Mouse (Mus musculus): ENCODE measurements at regions not wholly inside any gene's neighbourhood (a gene's known extent, or its start where the extent isn't known, plus 50 kb on each side); places are given as distances from the start of the nearest gene placed in this dataset.

DNA sequence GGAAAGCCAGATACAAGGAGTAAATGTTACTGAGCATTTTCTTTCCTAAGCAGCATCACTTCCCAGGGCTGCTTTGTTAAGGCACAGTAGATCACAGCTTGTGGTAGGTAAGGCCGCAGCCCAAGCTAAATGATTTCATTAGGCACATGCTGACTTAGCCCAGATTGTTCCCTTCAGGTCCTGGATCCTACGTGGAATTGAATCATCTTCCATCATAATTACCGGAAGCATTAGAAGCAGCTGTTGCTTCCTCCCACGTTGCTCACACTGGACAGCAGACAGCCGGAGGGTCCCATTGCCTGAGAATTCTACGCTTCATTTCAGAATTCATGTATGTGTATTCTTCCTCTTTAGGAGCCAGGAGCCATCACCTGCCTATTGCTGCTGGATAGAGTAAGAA, 458.6 kb upstream of the Rag2 start:
- no peak for DNase-seq
- intact Hi-C loops (cut with DNase I; ENCODE audit: low total_unique reads) = no loop called here

- intact Hi-C loops (cut with DNase I; ENCODE audit: low total_unique reads) = no loop called here
- no peak for DNase-seq
These were observed 451.7 kb upstream of the Rag2 start for GRCm38 (mm10) chr2:101172806-101173205.

GRCm38 (mm10) chr2:101175124-101175523, 449.4 kb upstream of the Rag2 start:
- no peak for DNase-seq
- intact Hi-C loops (cut with DNase I; ENCODE audit: low total_unique reads) = no loop called here

DNA sequence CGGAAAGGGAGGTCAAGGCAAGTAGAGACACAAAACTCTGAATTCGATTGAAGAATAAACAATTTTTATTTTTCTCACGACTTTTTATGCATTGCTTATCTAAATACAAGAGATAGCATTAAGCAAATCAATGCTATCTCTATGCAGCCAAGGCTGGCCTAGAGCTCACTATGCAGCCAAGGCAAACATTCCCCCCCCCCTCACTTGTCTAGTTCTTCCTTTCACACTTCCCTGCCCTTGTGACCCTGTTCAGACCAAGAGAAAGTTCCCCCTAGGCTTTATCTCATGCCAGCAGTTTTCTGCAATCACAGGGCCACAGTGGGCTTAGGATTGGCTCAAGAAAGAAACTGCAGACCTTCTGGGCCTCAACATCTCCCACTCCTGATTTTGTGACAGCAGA, 417.9 kb upstream of the Rag2 start:
- intact Hi-C loops (cut with DNase I; ENCODE audit: low total_unique reads) = no loop called here
- DNase-seq = no peak

GRCm38 (mm10) chr2:101209136-101209535, 415.4 kb upstream of the Rag2 start:
- intact Hi-C loops (cut with DNase I; ENCODE audit: low total_unique reads) = no loop called here
- no peak for DNase-seq

DNA sequence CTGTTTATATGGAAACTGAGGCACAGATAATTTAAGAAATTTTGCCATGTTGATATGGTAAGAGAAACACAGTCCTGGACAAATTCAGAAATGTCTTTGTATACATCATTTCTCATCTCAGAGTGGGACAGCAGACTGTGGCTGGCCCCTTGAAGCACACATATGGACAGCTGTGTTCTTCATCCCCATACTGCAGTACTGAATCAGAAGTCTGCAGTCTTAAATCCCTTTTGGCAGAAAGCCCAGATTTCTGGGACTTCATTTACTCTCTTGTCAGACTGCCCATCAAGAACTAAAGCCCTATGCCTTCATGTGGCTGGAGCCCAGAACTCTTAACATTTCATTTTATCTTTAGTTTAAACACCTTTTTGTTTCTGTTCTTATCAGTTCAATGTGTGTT, 403.8 kb upstream of the Rag2 start:
- DNase-seq = no peak
- intact Hi-C loops (cut with DNase I; ENCODE audit: low total_unique reads) = no loop called here

DNA sequence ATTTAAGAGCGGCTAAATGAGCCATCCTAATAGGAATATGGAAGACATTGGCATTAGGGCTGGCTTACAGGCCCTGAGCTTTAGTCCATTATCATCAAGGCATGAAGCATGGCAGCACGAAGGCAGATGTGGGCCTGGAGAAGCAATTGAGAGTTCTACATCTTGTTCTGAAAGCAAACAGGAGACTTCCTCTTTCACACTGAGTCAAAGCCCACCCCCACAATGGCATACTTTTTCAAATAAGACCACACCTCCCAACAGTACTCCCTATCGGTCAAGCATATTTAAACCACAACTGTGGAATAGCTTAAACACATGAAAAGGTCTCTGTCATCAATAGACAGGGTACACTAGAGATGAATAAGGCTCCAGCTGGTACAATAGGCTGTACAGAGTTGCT, 381.5 kb upstream of the Rag2 start:
- intact Hi-C loops (cut with DNase I; ENCODE audit: low total_unique reads) = no loop called here
- no peak for DNase-seq

GRCm38 (mm10) chr2:101247133-101247532, 377.4 kb upstream of the Rag2 start:
- intact Hi-C loops (cut with DNase I; ENCODE audit: low total_unique reads) = no loop called here
- DNase-seq = no peak

- no peak for DNase-seq
- intact Hi-C loops (cut with DNase I; ENCODE audit: low total_unique reads) = no loop called here
These were observed 372.3 kb upstream of the Rag2 start for GRCm38 (mm10) chr2:101252228-101252627.

GRCm38 (mm10) chr2:101256464-101256863, 368.1 kb upstream of the Rag2 start:
- no peak for DNase-seq

DNA sequence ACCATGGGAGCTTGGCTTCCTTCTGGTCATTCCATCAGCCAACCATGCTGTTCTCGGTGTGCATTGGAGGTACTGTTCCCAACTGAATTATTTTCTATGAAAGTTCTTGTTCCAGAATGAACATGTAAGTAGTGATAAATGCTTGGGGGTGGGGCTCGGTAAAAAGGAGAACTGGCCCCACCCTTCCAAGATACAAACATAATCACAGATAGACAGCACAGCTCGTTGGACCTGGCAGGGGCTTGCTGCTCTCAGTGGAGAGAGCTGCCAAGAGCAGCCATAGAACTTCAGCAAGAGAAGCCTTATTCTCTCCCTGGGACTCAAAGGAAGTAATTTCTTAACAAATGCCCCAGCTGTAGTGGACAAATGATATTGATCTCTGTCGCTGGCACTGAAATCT, 360.6 kb upstream of the Rag2 start:
- DNase-seq = no peak
- intact Hi-C loops (cut with DNase I; ENCODE audit: low total_unique reads) = no loop called here

More at GRCm38 (mm10) chr2:101256464-101256863, 368.1 kb upstream of the Rag2 start:
- intact Hi-C loops (cut with DNase I; ENCODE audit: low total_unique reads) = no loop called here

GRCm38 (mm10) chr2:101266685-101267374, 357.7 kb upstream of the Rag2 start:
- no peak for DNase-seq
- intact Hi-C loops (cut with DNase I; ENCODE audit: low total_unique reads) = no loop called here

DNA sequence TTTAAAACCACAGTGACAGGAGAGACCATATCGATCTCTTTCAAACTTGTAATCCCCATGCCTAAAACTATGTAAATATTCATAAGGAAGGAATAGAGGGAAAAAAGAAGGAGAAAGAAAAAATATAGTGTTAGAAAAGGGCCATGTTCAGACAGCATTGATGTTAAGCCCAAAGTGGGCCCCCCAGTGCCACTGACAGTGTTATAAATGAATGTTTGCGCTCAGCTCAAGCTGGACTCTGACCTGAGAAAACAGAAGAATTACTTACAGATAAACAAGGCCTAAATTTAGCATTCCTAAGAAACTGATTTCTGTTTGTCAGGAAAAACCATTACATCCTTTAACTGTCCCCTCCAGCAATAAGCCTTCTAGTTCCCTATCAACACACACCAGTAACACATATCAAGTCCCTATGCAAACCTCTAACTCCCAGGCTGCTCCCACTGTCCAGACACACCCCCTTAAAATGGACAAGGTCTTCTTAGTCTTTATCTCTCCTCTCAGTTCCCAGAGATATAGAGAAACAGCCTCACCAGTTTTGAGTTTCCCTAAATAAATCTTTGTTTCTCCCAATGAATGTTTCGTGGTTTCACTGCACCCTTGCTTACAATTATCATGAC, 350.4 kb upstream of the Rag2 start:
- no peak for DNase-seq

GRCm38 (mm10) chr2:101284886-101285285, 339.6 kb upstream of the Rag2 start:
- intact Hi-C loops (cut with DNase I; ENCODE audit: low total_unique reads) = no loop called here
- DNase-seq = no peak

More for the DNA sequence above, 350.4 kb upstream of the Rag2 start:
- intact Hi-C loops (cut with DNase I; ENCODE audit: low total_unique reads) = no loop called here

- intact Hi-C loops (cut with DNase I; ENCODE audit: low total_unique reads) = no loop called here
These were observed 336.4 kb upstream of the Rag2 start for GRCm38 (mm10) chr2:101288119-101288518.

GRCm38 (mm10) chr2:101289168-101289567, 335.4 kb upstream of the Rag2 start:
- intact Hi-C loops (cut with DNase I; ENCODE audit: low total_unique reads) = no loop called here
- no peak for DNase-seq

More at GRCm38 (mm10) chr2:101288119-101288518, 336.4 kb upstream of the Rag2 start:
- no peak for DNase-seq

DNA sequence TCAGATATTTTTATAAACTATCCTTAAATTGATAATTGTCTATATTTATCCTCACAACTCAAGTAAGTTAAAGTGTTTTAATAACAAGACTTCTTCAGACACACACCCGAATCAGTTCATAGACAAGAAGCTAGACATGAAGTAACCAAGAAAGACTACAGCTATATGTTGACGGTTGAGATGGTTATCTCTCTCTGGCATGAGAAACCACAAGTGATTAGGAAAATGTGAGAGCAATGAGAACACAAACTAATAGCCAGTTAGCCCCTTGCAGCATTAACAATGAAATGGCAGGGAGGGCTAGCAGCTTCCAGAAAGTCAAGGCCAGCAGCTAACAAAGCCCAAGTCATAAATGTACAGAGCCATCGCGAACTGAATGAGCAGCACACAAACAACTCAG, 333.8 kb upstream of the Rag2 start:
- intact Hi-C loops (cut with DNase I; ENCODE audit: low total_unique reads) = no loop called here
- DNase-seq = no peak

- DNase-seq = no peak
- intact Hi-C loops (cut with DNase I; ENCODE audit: low total_unique reads) = no loop called here
These were observed 328.7 kb upstream of the Rag2 start for GRCm38 (mm10) chr2:101295678-101296368.

GRCm38 (mm10) chr2:101296369-101296682, 328.2 kb upstream of the Rag2 start:
- intact Hi-C loops (cut with DNase I; ENCODE audit: low total_unique reads) = no loop called here
- DNase-seq = no peak

DNA sequence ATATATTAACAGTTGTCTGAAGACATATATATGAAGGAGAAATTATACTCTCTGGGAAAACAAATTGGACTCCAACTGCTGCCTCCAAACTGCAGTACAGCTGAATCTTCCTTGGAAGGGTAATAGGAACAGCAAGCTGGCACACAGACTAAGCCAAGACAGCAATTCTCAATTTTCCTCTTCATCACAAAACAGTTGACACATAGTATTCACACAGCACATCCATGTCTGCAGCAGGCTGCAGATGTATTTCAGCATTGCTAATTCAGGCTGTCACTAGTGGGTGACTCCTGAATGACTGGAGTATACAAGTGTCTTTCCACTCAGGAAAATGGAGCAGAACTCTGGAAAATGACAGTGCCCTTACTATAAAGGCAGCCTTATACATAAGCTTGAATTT, 327.7 kb upstream of the Rag2 start:
- intact Hi-C loops (cut with DNase I; ENCODE audit: low total_unique reads) = no loop called here
- no peak for DNase-seq

DNA sequence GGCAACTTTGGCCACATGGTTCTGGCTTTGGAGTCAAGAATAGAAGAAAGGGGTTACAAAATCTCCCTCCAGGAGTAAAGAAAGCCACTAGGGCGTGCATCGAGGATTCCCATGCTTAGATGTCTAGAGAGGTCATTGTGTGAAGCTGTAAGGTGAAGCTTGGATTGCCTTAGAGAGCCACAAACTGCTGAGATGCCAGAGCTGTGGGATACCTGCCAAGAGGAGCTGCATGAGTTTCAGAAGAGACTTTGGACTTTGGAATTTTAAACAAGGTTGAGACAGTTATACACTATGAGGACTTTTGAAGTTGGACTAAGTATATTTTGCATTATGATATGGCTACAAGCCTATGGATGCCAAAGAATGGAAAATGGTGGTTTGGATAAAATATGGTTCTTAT, 325.4 kb upstream of the Rag2 start:
- no peak for DNase-seq
- intact Hi-C loops (cut with DNase I; ENCODE audit: low total_unique reads) = no loop called here

All from gastrocnemius, postnatal 14 days (tissue).